Mouse (Mus musculus): ENCODE measurements at regions not wholly inside any gene's neighbourhood (a gene's known extent, or its start where the extent isn't known, plus 50 kb on each side); places are given as distances from the start of the nearest gene placed in this dataset.
A peak's percentile ranks its signal among the peaks of the same experiment; 100 is the strongest.

GRCm38 (mm10) chr19:54731749-54732148, 395.3 kb downstream of the Gpam start:
- Histone ChIP-seq H3K36me3 (ENCODE audit: insufficient read depth, low read length) (no peaks in the 10 kb centered on the region), H3K4me2 (ENCODE audit: low read depth, low read length) (0 out of 2 replicates have a peak overlapping the region, but pooled peaks have one; percentile 10), H3K27me3 (ENCODE audit: insufficient read depth, low read length) (no peaks in the 10 kb centered on the region), H3K9ac (replicated peaks; ENCODE audit: low read length) (no peak overlapping the region), H3K9me3 (ENCODE audit: low read length) (0 out of 2 replicates have a peak, but pooled peaks cover 2% of the 10 kb centered on the region), H3K4me3 (ENCODE audit: low read length) (no peak overlapping the region), H3K27ac (no peak overlapping the region), H3K4me1 (ENCODE audit: insufficient read depth, low read length) (no peaks in the 10 kb centered on the region)
- no peak for TF ChIP-seq CTCF (IDR thresholded peaks at IDR 0.05; ENCODE audit: low read depth)
- WGBS: 53% methylated on average over 8 of the region's 8 CpGs
- DNase-seq (ENCODE audit: low spot score) (peak; percentile 21), ATAC-seq (no peak)

- no peaks in the 10 kb centered on the region for H3K27me3 ChIP-seq (ENCODE audit: insufficient read depth, low read length)
- ATAC-seq (no peak), DNase-seq (ENCODE audit: low spot score) (no peak)
- H3K36me3 ChIP-seq (ENCODE audit: insufficient read depth, low read length): no peaks in the 10 kb centered on the region
- no peaks in the 10 kb centered on the region for H3K9me3 ChIP-seq (ENCODE audit: low read length)
- 0 out of 2 replicates have a peak overlapping the region, but pooled peaks have one; percentile 10 for H3K4me2 ChIP-seq (ENCODE audit: low read depth, low read length)
- no peak overlapping the region for H3K9ac ChIP-seq (replicated peaks; ENCODE audit: low read length)
- H3K4me3 ChIP-seq (ENCODE audit: low read length): no peak overlapping the region
- TF ChIP-seq CTCF (IDR thresholded peaks at IDR 0.05; ENCODE audit: low read depth): no peak
- no peaks in the 10 kb centered on the region for H3K4me1 ChIP-seq (ENCODE audit: insufficient read depth, low read length)
- H3K27ac ChIP-seq: no peak overlapping the region
- WGBS: 81% methylated on average over 2 of the region's 2 CpGs
Observed at GRCm38 (mm10) chr19:54731315-54731714, 395.7 kb downstream of the Gpam start.

GRCm38 (mm10) chr19:54730801-54731200, 396.2 kb downstream of the Gpam start:
- ATAC-seq (no peak), DNase-seq (ENCODE audit: low spot score) (no peak)
- TF ChIP-seq CTCF (IDR thresholded peaks at IDR 0.05; ENCODE audit: low read depth): no peak
- Histone ChIP-seq H3K9ac (replicated peaks; ENCODE audit: low read length) (no peak overlapping the region), H3K4me1 (ENCODE audit: insufficient read depth, low read length) (no peaks in the 10 kb centered on the region), H3K9me3 (ENCODE audit: low read length) (no peaks in the 10 kb centered on the region), H3K27me3 (ENCODE audit: insufficient read depth, low read length) (no peaks in the 10 kb centered on the region), H3K4me2 (ENCODE audit: low read depth, low read length) (no peak overlapping the region), H3K4me3 (ENCODE audit: low read length) (no peak overlapping the region), H3K27ac (no peak overlapping the region), H3K36me3 (ENCODE audit: insufficient read depth, low read length) (no peaks in the 10 kb centered on the region)
- 73% methylated on average over 2 of the region's 2 CpGs for WGBS

DNA sequence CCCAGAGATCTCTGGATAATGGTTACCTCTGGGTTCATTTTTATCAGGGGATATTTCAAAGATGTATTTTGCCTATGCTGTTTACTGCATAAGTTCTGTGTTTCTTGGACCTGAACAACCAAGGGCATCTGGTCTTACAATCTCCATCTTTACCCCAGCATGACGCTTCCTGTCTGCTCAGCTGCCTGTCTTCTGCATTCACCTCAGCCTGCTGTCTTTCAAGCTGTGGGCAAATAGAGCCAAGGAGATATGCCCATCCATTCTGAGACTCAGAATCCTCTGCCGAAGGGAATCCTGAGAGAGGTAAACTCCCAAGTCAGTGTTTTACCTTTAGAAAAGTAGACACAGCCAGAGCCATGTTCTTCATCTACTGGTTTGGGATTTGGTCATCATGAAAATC, 396.7 kb downstream of the Gpam start:
- H3K4me1 ChIP-seq (ENCODE audit: insufficient read depth, low read length): no peaks in the 10 kb centered on the region
- H3K9me3 ChIP-seq (ENCODE audit: low read length): no peaks in the 10 kb centered on the region
- no peak for TF ChIP-seq CTCF (IDR thresholded peaks at IDR 0.05; ENCODE audit: low read depth)
- ATAC-seq (no peak), DNase-seq (ENCODE audit: low spot score) (no peak)
- H3K9ac ChIP-seq (replicated peaks; ENCODE audit: low read length): no peak overlapping the region
- H3K36me3 ChIP-seq (ENCODE audit: insufficient read depth, low read length): no peaks in the 10 kb centered on the region
- H3K27ac ChIP-seq: no peak overlapping the region
- no peaks in the 10 kb centered on the region for H3K27me3 ChIP-seq (ENCODE audit: insufficient read depth, low read length)
- H3K4me2 ChIP-seq (ENCODE audit: low read depth, low read length): no peak overlapping the region
- H3K4me3 ChIP-seq (ENCODE audit: low read length): no peak overlapping the region
- WGBS: 89% methylated on average over 2 of the region's 2 CpGs

GRCm38 (mm10) chr19:54722091-54722490, 404.9 kb downstream of the Gpam start:
- Histone ChIP-seq H3K9me3 (ENCODE audit: low read length) (no peaks in the 10 kb centered on the region), H3K27me3 (ENCODE audit: insufficient read depth, low read length) (no peaks in the 10 kb centered on the region), H3K9ac (replicated peaks; ENCODE audit: low read length) (no peak overlapping the region), H3K4me3 (ENCODE audit: low read length) (no peak overlapping the region), H3K36me3 (ENCODE audit: insufficient read depth, low read length) (no peaks in the 10 kb centered on the region), H3K4me2 (ENCODE audit: low read depth, low read length) (no peak overlapping the region), H3K27ac (no peak overlapping the region), H3K4me1 (ENCODE audit: insufficient read depth, low read length) (no peaks in the 10 kb centered on the region)
- ATAC-seq: no peak
- 38% methylated on average over 2 of the region's 2 CpGs for WGBS
- peak; percentile 8 for DNase-seq (ENCODE audit: low spot score)
- no peak for TF ChIP-seq CTCF (IDR thresholded peaks at IDR 0.05; ENCODE audit: low read depth)

GRCm38 (mm10) chr19:54697411-54697810, 429.6 kb downstream of the Gpam start:
- Histone ChIP-seq H3K4me1 (ENCODE audit: insufficient read depth, low read length) (no peaks in the 10 kb centered on the region), H3K4me2 (ENCODE audit: low read depth, low read length) (no peak overlapping the region), H3K27me3 (ENCODE audit: insufficient read depth, low read length) (no peaks in the 10 kb centered on the region), H3K9me3 (ENCODE audit: low read length) (no peaks in the 10 kb centered on the region), H3K36me3 (ENCODE audit: insufficient read depth, low read length) (no peaks in the 10 kb centered on the region), H3K27ac (no peak overlapping the region), H3K9ac (replicated peaks; ENCODE audit: low read length) (no peak overlapping the region), H3K4me3 (ENCODE audit: low read length) (no peak overlapping the region)
- TF ChIP-seq CTCF (IDR thresholded peaks at IDR 0.05; ENCODE audit: low read depth): no peak
- 89% methylated on average over 8 of the region's 8 CpGs for WGBS
- no peak for DNase-seq (ENCODE audit: low spot score)
- ATAC-seq: no peak

DNA sequence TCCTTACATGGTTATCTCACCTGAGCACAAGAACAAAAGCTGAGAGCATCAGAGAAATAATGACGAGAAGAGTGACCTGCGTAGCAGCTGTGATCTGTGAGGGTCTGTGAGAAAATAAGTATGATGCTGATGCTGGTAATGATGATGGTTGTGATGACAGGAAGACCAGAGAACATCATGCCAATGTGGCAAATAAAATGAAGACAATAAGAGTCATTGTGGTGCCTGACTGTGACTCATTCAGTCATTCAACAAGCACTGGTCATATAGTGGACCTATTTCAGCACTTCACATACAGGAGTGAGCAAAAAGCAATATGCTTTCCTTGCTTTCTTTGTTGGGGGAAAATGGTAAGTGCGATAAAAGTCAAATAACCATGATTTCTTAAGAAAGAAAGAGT, 433.3 kb downstream of the Gpam start:
- H3K27me3 ChIP-seq (ENCODE audit: insufficient read depth, low read length): no peaks in the 10 kb centered on the region
- 94% methylated on average over 3 of the region's 3 CpGs for WGBS
- no peak for ATAC-seq
- no peak for DNase-seq (ENCODE audit: low spot score)
- H3K27ac ChIP-seq: no peak overlapping the region
- no peak overlapping the region for H3K4me2 ChIP-seq (ENCODE audit: low read depth, low read length)
- no peaks in the 10 kb centered on the region for H3K9me3 ChIP-seq (ENCODE audit: low read length)
- no peak overlapping the region for H3K9ac ChIP-seq (replicated peaks; ENCODE audit: low read length)
- TF ChIP-seq CTCF (IDR thresholded peaks at IDR 0.05; ENCODE audit: low read depth): no peak
- H3K4me3 ChIP-seq (ENCODE audit: low read length): no peak overlapping the region
- no peaks in the 10 kb centered on the region for H3K36me3 ChIP-seq (ENCODE audit: insufficient read depth, low read length)
- H3K4me1 ChIP-seq (ENCODE audit: insufficient read depth, low read length): no peaks in the 10 kb centered on the region
